Mouse (Mus musculus) forebrain, embryonic 10.5 days (tissue): ENCODE results near the gene Sphk2. TPM values are rescaled to one million over a fixed set of nuclear protein-coding genes. Genes with fewer than 3 reads are reported as not detected.

ENCODE experiments used
- DNase-seq: peaks from one replicate; pipeline ENCODE4 v3.0.0-alpha.2; 2017; ENCODE audit warnings: low spot score; ENCODE audit errors: extremely low spot score
- H3K27ac ChIP-seq: fragments of 300-500 bp; sonication (generic); 2 replicates; pipeline ENCODE4 v1.5.1; 2016; ENCODE audit warnings: mild to moderate bottlenecking
- H3K27me3 ChIP-seq: fragments of 300-500 bp; sonication (generic); 2 replicates; pipeline ENCODE4 v1.6.1; 2016; ENCODE audit warnings: mild to moderate bottlenecking; ENCODE audit not compliant: poor library complexity, severe bottlenecking
- H3K36me3 ChIP-seq: fragments of 300-500 bp; sonication (generic); replicated peaks from 2 replicates; pipeline ENCODE4 v1.6.1; 2016; ENCODE audit warnings: mild to moderate bottlenecking, moderate library complexity
- H3K4me1 ChIP-seq: fragments of 300-500 bp; sonication (generic); 2 replicates; pipeline ENCODE4 v1.6.1; 2016
- H3K4me3 ChIP-seq: fragments of 300-500 bp; sonication (generic); 2 replicates; pipeline ENCODE4 v1.5.1; 2016; ENCODE audit warnings: mild to moderate bottlenecking, moderate library complexity
- H3K9me3 ChIP-seq: fragments of 300-500 bp; sonication (generic); 2 replicates; pipeline ENCODE4 v1.6.1; 2016; ENCODE audit warnings: mild to moderate bottlenecking, moderate library complexity
- WGBS: fragments of 180-500 bp; shearing (Covaris S2); methylation state at CpG from one replicate; pipeline ENCODE4 v1.1.7; 2016; 5-methylcytosine and 5-hydroxymethylcytosine counted together
- polyA plus RNA-seq: library from polyadenylated mRNA; unstranded; fragments of >200 nt; fragmentation: Nextera tagmentation; extraction: Ambion mirVana; gene quantifications from 2 replicates; pipeline ENCODE4 v1.2.1, GENCODE M21; 2016

Gene Sphk2
- polyA plus RNA-seq, 1 experiment from 2014 or later = 34.0 TPM

DNA sequence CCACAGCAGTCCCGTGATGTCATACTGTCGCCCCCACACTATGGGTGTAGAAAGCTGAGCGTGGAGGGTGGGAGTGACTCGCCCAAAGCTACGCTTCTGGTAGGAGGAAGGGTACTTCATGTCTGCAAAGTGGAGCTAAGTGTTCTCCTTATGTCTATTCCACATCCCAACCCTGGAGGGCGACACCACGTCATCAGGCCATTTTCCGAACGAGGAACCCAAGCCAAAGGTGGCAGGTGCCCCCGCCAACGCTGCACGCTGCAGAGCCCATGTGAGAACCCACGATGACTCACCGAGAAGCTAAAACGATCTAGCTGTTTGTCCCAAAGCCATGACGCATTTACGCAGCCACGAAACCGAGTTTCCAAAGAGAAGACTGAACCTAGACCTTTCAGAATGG is 24.5 kb upstream of the Sphk2 start:
- peaks cover 10% of the 10 kb centered on the region; the same call in 1 of the 2 replicates for H3K4me1 ChIP-seq
- peaks cover 4% of the 10 kb centered on the region; the same call in 1 of the 2 replicates for H3K9me3 ChIP-seq
- peak overlapping the region; percentile 28 for H3K4me3 ChIP-seq
- DNase-seq = no peak
- peaks cover 21% of the 10 kb centered on the region for H3K27me3 ChIP-seq
- no peaks in the 10 kb centered on the region for H3K36me3 ChIP-seq
- WGBS = 41% methylated on average over 19 of the region's 19 CpGs
- no peak overlapping the region for H3K27ac ChIP-seq

DNA sequence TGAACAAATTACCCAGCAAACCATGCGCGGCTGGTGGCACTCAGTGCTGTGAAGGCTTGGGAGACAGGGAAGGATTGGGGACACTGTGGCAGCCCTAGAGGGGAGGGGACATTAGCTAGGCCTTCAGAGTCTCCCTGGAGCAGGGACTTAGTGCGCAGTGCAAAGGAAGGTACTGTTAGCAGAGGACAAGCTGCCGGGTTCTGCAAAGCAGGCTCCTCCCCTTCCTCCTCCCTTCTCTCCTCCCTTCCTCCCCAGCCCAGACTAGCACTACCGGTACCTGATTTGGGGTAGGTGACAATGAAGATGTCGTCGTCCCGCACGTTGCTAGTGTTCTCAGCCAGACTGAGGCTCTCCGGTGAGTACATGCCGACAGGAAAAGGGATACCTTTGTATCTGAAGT is 24.0 kb upstream of the Sphk2 start:
- Histone ChIP-seq H3K9me3 (peaks cover 3% of the 10 kb centered on the region; the same call in 1 of the 2 replicates), H3K27me3 (peaks cover 21% of the 10 kb centered on the region), H3K27ac (no peak overlapping the region), H3K4me3 (peak overlapping the region; percentile 28), H3K36me3 (no peaks in the 10 kb centered on the region), H3K4me1 (peaks cover 10% of the 10 kb centered on the region; the same call in 1 of the 2 replicates)
- WGBS = 37% methylated on average over 11 of the region's 11 CpGs
- no peak for DNase-seq

DNA sequence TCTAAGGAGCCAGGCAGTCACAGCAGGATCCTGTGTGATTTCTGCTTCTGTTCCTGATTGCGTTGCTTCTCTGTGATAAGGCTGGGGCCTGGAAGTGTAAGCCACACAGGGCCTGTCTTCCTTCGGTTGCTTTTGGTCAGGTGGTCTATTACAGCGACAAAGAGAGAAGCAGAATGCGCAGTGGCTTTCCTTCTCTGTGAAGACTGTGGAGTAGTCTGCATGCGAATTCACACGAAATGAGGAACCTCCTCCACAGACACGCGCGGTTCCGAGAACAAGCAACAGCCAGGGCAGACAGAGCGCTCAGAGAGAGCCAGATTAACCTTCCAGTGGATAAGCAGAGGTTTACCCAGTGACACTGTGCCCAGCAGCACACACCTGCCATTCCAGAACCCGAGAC is 23.5 kb upstream of the Sphk2 start:
- H3K4me1 ChIP-seq = peaks cover 10% of the 10 kb centered on the region; the same call in 1 of the 2 replicates
- no peak for DNase-seq
- H3K36me3 ChIP-seq = no peaks in the 10 kb centered on the region
- WGBS = 87% methylated on average over 12 of the region's 12 CpGs
- H3K27me3 ChIP-seq = peaks cover 21% of the 10 kb centered on the region
- H3K27ac ChIP-seq = no peak overlapping the region
- no peak overlapping the region for H3K4me3 ChIP-seq
- no peaks in the 10 kb centered on the region for H3K9me3 ChIP-seq

DNA sequence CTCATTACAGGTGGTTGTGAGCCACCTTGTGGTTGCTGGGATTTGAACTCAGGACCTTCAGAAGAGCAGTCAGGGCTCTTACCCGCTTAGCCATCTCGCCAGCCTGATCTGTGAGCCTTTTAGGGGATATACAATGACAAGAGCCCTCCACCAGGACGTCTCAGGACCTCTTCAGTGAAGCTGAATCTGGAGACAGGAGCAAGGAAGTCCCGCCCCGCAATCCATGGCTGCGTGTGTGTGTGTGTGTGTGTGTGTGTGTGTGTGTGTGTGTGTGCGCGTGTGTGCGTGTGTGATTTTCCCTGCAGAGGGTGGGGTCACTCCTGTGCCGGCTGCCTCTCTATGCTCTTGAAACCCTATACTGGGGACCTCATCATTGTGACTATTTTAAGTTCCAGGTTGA is 22.0 kb upstream of the Sphk2 start:
- H3K4me3 ChIP-seq = no peak overlapping the region
- no peaks in the 10 kb centered on the region for H3K9me3 ChIP-seq
- H3K27me3 ChIP-seq = peaks cover 21% of the 10 kb centered on the region
- 75% methylated on average over 10 of the region's 10 CpGs for WGBS
- no peak for DNase-seq
- peaks cover 10% of the 10 kb centered on the region; the same call in 1 of the 2 replicates for H3K4me1 ChIP-seq
- no peak overlapping the region for H3K27ac ChIP-seq
- no peaks in the 10 kb centered on the region for H3K36me3 ChIP-seq

DNA sequence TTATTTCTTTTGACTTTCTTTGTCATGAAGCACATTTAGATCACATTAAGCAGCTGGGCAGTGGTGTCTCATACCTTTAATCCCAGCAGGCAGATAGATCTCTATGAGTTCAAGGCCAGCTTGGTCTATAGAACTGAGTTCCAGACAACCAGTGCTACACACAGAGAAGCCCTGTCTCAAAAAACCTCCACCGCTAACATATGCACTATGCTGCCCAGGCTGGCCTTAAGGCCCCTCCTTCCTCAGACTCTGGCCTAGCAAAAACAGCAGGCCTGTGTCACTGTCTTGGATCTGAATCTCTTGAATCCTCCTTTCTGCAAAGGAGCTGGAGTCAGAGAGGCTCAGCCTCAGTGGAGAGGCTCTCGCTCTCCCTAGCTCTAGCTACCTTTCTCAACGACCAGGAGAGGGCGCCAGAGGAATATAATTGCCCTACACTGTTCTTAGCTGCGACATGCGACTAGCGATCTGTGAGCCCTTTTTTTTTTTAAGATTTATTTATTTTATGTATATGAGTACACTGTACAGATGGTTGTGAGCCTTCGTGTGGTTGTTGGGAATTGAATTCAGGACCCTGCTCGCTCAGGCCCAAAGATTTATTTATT is 21.5 kb upstream of the Sphk2 start:
- 11% methylated on average over 9 of the region's 9 CpGs for WGBS
- peak; percentile 77 for DNase-seq
- Histone ChIP-seq H3K27ac (no peak overlapping the region), H3K9me3 (no peaks in the 10 kb centered on the region), H3K27me3 (peaks cover 21% of the 10 kb centered on the region), H3K36me3 (no peaks in the 10 kb centered on the region), H3K4me3 (no peak overlapping the region), H3K4me1 (peaks cover 10% of the 10 kb centered on the region; the same call in 1 of the 2 replicates)

DNA sequence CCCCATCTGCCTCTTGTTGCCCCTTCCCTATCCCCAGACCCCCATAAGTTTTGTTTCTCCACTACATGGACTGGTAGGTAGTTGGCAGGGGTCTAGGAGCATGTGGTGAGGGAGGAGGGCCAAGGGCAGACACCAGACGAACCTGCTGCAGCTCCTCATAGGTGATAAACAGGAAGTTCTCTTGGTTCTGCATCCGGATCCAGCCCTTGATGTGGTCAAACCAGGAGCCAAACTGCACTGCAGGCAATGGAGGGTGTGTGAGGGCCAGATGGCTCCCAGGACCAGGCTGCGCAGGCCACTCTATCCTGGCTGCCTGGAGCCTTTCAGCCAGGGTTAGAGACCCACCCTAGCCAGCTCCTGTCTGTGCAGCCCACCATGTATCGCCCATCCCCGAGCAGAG is 15.7 kb upstream of the Sphk2 start:
- Histone ChIP-seq H3K27ac (no peak overlapping the region), H3K36me3 (peaks cover 20% of the 10 kb centered on the region), H3K4me1 (peaks cover 22% of the 10 kb centered on the region), H3K9me3 (no peaks in the 10 kb centered on the region), H3K27me3 (no peaks in the 10 kb centered on the region), H3K4me3 (no peak overlapping the region)
- no peak for DNase-seq
- 86% methylated on average over 5 of the region's 5 CpGs for WGBS

DNA sequence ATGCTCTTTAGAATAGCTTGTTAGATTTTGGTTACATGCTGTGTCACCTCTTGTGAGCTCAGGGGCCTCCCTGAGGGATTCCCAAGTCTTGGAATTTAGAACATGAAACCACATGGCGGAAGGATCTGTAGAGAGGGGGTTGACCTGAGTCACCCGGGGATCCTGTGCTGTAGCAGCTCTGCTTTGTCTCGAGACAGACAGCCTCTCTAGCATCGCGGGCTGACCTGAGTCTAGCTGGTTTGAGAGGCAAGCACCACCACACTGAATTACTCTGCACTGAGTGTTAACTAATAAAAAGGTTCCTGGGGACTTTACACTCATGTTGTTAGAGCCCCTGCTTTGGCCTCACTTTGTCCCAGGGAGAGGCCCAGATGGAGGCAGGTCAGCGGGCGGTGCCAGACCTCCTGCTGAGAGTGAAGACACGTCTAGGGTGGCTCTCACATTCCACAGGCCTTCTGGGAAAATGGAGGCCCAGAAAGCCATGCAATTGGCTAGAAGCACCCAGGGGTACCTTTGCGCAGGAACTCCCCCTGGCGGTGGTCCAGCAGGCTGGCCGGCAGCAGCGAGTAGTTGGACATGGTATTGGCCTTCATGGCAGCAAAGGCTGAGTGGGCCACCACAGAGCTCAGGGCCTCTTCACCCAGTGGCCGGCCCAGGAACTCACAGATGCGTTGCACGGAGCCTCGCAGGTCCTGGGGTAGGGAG is 13.1 kb upstream of the Sphk2 start:
- Histone ChIP-seq H3K4me1 (peaks cover 22% of the 10 kb centered on the region), H3K4me3 (no peak overlapping the region)

DNA sequence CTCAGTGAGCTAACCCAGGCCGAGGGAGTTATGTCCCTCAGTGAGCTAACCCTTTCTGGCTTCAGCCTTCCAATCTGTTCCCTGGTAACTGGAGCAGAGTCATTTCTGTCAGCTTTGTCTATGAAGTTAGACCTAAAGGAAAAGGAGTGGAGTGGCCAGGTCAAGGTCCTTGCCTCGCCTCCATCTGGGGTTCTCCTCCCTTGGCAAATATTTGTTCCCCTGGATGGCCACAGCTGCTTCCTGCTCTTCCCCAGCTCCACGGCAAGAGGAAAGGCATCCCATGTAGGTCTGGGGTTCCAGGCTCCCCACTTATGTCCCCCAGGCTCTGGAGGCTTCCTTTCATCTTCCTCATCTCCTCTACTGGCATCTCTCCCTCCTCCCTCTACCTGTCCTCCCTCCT is 9.8 kb upstream of the Sphk2 start:
- Histone ChIP-seq H3K27ac (no peak overlapping the region), H3K27me3 (no peaks in the 10 kb centered on the region), H3K36me3 (peaks cover 79% of the 10 kb centered on the region), H3K4me1 (peaks cover 22% of the 10 kb centered on the region), H3K4me3 (no peak overlapping the region), H3K9me3 (no peaks in the 10 kb centered on the region)
- 92% methylated on average over 3 of the region's 3 CpGs for WGBS
- no peak for DNase-seq

More for the DNA sequence above, 13.1 kb upstream of the Sphk2 start:
- Histone ChIP-seq H3K27me3 (no peaks in the 10 kb centered on the region), H3K36me3 (peaks cover 46% of the 10 kb centered on the region), H3K9me3 (no peaks in the 10 kb centered on the region), H3K27ac (peak overlapping the region; percentile 58)
- WGBS = 14% methylated on average over 16 of the region's 16 CpGs
- DNase-seq = peak; percentile 77

DNA sequence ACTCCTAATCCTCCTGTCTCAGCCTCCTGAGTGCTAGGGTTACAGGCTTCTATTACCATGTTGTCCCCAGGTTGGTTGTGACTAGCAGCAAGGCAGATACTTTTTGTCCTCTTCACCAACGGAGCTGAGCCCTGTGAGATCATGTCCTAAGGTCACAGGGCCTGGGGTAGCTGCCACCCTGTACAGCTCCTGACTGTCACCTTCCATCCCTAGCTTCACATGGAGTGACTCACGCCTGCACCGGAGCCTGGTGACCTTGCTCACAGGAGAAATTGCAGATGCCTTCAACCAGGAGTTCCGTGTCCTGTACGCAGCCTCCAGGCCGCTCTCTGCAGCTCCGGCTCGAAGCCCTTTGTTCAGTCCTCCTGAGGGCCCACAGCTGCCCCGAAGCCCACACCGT is 8.6 kb upstream of the Sphk2 start:
- Histone ChIP-seq H3K9me3 (no peaks in the 10 kb centered on the region), H3K27me3 (no peaks in the 10 kb centered on the region), H3K4me1 (peaks cover 20% of the 10 kb centered on the region), H3K4me3 (no peak overlapping the region), H3K36me3 (peaks cover 91% of the 10 kb centered on the region), H3K27ac (no peak overlapping the region)
- no peak for DNase-seq
- WGBS = 94% methylated on average over 10 of the region's 10 CpGs

DNA sequence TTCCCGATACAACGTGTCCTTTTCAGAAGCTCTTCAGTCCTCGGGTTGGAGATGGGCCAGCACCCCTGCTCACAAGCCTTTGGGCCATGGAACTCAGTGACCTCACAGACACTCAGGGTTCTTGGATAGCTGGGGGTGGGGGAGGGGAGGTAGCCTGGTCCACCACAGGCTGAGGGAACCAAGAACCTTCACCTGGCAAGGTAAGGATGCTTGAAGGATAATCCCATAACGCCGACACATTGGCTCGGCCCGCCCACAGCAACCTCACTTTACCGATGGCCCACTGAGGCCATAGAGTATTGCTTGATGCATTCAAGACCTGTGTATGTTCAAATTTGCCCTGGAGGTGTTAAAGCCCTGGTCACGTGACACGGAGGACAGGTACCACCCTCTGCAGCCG is 7.9 kb upstream of the Sphk2 start, which contains the start of gene Spaca4:
Gene Spaca4 (minus strand): TSS at position 101 of the 400 bp plus-strand sequence.
- 91% methylated on average over 11 of the region's 11 CpGs for WGBS
- Histone ChIP-seq H3K27ac (no peak within 1 kb of the TSS), H3K9me3 (no peaks in the 10 kb centered on the region), H3K27me3 (no peaks in the 10 kb centered on the region), H3K4me1 (peaks cover 17% of the 10 kb centered on the region), H3K36me3 (peaks cover 98% of the 10 kb centered on the region), H3K4me3 (no peak within 1 kb of the TSS)
- DNase-seq = no peak

DNA sequence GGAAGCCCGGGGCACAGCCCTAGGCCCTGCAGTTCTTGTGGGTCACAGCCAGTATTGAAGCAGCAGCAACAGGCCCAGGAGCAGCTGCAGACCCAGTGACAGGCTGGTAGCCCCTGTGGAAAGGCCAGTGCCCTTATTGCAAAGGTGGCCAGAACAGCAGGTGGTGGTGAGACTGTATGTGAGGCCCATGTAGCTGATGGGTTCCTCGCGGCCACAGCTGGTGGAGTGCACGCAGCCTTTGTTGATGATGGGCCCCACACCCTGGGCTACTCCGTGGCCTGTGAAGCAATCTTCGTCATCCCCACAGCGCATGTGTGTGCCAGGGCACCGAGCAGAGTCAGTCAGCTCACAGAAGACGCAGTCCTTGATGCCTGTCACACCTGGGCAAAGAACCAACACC is 7.3 kb upstream of the Sphk2 start:
- H3K4me3 ChIP-seq = no peak overlapping the region
- peaks cover 100% of the 10 kb centered on the region for H3K36me3 ChIP-seq
- no peaks in the 10 kb centered on the region for H3K9me3 ChIP-seq
- peaks cover 17% of the 10 kb centered on the region for H3K4me1 ChIP-seq
- 93% methylated on average over 9 of the region's 9 CpGs for WGBS
- no peaks in the 10 kb centered on the region for H3K27me3 ChIP-seq
- H3K27ac ChIP-seq = no peak overlapping the region
- DNase-seq = no peak

DNA sequence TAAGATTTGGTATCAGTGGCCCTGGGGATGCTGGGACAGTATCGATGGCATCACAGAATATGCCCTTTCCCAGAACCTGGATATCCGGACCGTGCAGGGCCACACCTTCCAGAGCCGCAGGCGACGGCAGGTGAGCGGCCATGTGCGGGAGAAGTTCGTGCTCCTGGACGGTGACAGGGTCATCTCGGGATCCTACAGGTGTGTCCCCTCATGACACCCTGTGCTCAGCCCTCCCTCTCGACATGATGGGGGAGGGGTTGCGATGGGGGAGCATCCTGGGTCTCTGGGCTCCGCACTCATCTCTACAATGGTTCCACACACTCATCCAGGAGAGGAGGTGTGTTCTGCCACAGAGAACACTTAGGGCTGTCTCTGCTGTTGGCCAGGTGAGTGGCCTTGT is 6.0 kb upstream of the Sphk2 start:
- Histone ChIP-seq H3K27me3 (no peaks in the 10 kb centered on the region), H3K9me3 (no peaks in the 10 kb centered on the region), H3K27ac (no peak overlapping the region), H3K4me3 (no peak overlapping the region), H3K4me1 (peaks cover 23% of the 10 kb centered on the region), H3K36me3 (peaks cover 100% of the 10 kb centered on the region)
- 93% methylated on average over 14 of the region's 14 CpGs for WGBS
- no peak for DNase-seq

DNA sequence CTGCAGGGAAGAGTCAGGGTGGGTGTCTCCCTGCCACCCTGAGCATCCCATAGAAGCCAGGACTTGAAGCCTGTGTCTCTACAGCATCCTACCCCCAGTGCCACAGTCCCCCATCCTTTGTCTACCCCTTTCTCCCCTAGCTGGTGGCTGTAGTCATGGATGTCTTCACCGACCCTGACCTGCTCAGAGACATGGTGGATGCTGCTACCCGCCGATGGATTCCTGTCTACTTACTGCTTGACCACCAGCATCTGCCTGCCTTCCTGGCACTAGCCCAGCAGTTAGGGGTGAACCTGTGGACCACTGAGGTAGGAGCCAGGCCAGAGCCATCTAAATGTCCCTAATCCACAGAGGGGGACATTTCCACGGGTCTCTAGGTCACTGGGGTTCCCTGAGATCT is 5.5 kb upstream of the Sphk2 start:
- 91% methylated on average over 4 of the region's 4 CpGs for WGBS
- Histone ChIP-seq H3K27ac (no peak overlapping the region), H3K27me3 (no peaks in the 10 kb centered on the region), H3K9me3 (no peaks in the 10 kb centered on the region), H3K4me3 (no peak overlapping the region), H3K36me3 (peaks cover 97% of the 10 kb centered on the region), H3K4me1 (peaks cover 25% of the 10 kb centered on the region)
- DNase-seq = no peak
